Mouse (Mus musculus) G1E (cell line): ENCODE data around the gene Spen. TPM values are rescaled to one million over a fixed set of nuclear protein-coding genes. Genes with fewer than 3 reads are reported as not detected.
"Not testable (repeated sequence)": the region's sequence is repeated elsewhere in the genome, so short reads cannot be mapped to it uniquely, and the experiment has no call there.

Experiments used
- ATAC-seq: 2 replicates; pipeline ENCODE4 v1.8.0; 2016; ENCODE audit warnings: mild to moderate bottlenecking; ENCODE audit not compliant: insufficient number of reproducible peaks, poor library complexity, low FRiP score, severe bottlenecking; ENCODE audit errors: extremely low read depth
- DNase-seq: peaks from one replicate; pipeline ENCODE4 v3.0.0; 2012; ENCODE audit warnings: low spot score
- H3K27me3 ChIP-seq: 2 replicates; pipeline ENCODE4 v1.6.1; 2012; ENCODE audit warnings: mild to moderate bottlenecking, low read length, inconsistent platforms; ENCODE audit not compliant: insufficient read depth
- H3K36me3 ChIP-seq: replicated peaks from 2 replicates; pipeline ENCODE3; 2012; ENCODE audit warnings: mild to moderate bottlenecking, inconsistent platforms
- H3K4me1 ChIP-seq: 2 replicates; pipeline ENCODE4 v1.6.1; 2012; ENCODE audit warnings: low read depth, low read length, inconsistent platforms, mixed read lengths; ENCODE audit not compliant: insufficient read depth
- H3K4me3 ChIP-seq: 2 replicates; pipeline ENCODE4 v1.5.1; 2012; ENCODE audit warnings: low read depth, mild to moderate bottlenecking, inconsistent platforms, low read length, moderate library complexity, mixed read lengths
- H3K9me3 ChIP-seq: replicated peaks from 2 replicates; pipeline ENCODE4 v1.6.1; 2012; ENCODE audit warnings: inconsistent platforms
- CTCF ChIP-seq: IDR thresholded peaks from 2 replicates; pipeline ENCODE4 v1.5.1; 2012; ENCODE audit warnings: low read depth, low read length, inconsistent platforms, mixed read lengths
- GATA1 ChIP-seq: IDR thresholded peaks from 2 replicates; pipeline ENCODE4 v1.6.1; 2012; ENCODE audit warnings: borderline replicate concordance, low read length, inconsistent platforms, mixed read lengths
- GATA2 ChIP-seq: IDR thresholded peaks from 2 replicates; pipeline ENCODE4 v1.6.1; 2012; ENCODE audit warnings: low read depth, low read length, inconsistent platforms, borderline replicate concordance
- POLR2AphosphoS5 ChIP-seq: IDR thresholded peaks from 2 replicates; pipeline ENCODE4 v1.6.1; 2012; ENCODE audit warnings: low read depth, low read length, inconsistent platforms; ENCODE audit not compliant: insufficient replicate concordance
- TAL1 ChIP-seq: conservative IDR thresholded peaks from 2 replicates; pipeline ENCODE4 v1.6.1; 2012; ENCODE audit warnings: low read depth, low read length, inconsistent platforms, mixed read lengths
- polyA plus RNA-seq: library from polyadenylated mRNA; stranded (reverse); fragments of >175 nt; gene quantifications from 2 replicates; pipeline ENCODE4 v1.2.3, GENCODE M21; 2012
- total RNA-seq, 2 experiments: library from RNA; stranded (forward) in 1 of 2; stranded (reverse) in 1 of 2; fragments of 200-1000 nt in 1 of 2; fragments of >200 nt in 1 of 2; fragmentation: Nextera tagmentation in 1 of 2; gene quantifications; 2 replicates each; pipeline ENCODE4 v1.2.3; 2014 to 2017

Spen gene
- total and polyA plus RNA-seq, 3 experiments, result 21.4 to 149 (median 100) TPM

DNA sequence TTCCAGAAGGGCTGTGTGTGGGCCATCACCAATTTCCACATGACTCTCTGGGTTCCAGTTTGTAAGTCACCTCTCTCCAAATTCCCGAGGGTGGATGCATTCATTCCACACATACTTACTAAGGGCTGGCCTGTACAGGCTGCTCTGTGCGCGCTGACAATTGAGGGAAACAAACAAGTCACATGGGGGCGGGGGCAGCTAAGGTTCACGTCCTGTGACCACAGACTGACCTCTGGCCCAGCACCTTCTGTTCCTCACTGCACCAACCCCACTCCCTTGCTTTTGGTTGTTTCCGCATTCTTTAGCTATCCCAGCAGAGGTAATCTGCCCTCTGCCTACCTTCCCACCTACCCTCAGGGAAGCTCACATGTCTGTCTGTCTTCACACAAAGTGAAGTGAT lies 31.6 kb upstream of the Spen start:
- Histone ChIP-seq H3K9me3 (no peaks in the 10 kb centered on the region), H3K27me3 (peaks cover 28% of the 10 kb centered on the region), H3K36me3 (no peaks in the 10 kb centered on the region), H3K4me3 (no peak overlapping the region), H3K4me1 (no peaks in the 10 kb centered on the region)
- ATAC-seq (no peak), DNase-seq (no peak)
- TF ChIP-seq CTCF (no peak), POLR2AphosphoS5 (no peak), TAL1 (no peak), GATA1 (no peak), GATA2 (no peak)

DNA sequence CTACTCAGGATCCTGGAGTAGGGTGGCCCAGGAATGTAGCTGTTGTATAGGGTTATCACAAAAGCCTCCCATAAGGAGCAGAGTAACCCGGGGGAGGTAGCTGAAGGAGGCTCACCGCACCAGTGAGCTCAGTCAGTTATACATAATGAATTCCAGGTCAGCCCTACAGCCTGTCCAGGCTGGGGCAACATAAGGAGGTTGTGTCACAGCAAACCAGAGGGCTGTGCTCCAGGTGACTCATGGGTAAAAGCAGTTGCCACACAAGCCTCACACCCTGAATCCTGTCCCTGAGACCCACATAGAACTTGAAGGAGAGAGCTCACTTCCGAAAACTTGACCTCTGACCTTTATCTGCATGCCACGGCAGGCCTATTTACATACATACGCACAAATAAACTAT lies 30.6 kb upstream of the Spen start:
- H3K4me3 ChIP-seq, result no peak overlapping the region
- H3K4me1 ChIP-seq, result no peaks in the 10 kb centered on the region
- DNase-seq (no peak), ATAC-seq (no peak)
- H3K36me3 ChIP-seq, result no peaks in the 10 kb centered on the region
- peaks cover 28% of the 10 kb centered on the region for H3K27me3 ChIP-seq
- no peak for TF ChIP-seq POLR2AphosphoS5
- TF ChIP-seq GATA1, result no peak
- TF ChIP-seq GATA2, result no peak
- no peak for TF ChIP-seq TAL1
- TF ChIP-seq CTCF, result no peak
- no peaks in the 10 kb centered on the region for H3K9me3 ChIP-seq

DNA sequence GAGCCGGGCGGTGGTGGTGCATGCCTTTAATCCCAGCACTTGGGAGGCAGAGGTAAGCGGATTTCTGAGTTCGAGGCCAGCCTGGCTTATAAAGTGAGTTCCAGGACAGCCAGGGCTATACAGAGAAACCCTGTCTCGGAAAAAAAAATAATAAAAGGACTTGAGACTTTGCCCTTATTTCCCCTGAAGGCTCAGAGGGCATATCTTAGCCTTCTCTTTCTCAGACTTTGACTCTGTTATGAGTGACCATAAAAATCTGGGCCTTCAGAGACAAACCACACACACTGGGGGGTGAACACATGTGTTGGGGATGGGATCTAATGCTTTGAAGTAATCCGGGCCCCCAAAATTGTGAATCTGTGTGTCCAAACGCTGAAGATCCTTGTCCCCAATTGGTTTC lies 28.8 kb upstream of the Spen start:
- not testable (repeated sequence) for H3K9me3 ChIP-seq, H3K36me3 ChIP-seq, DNase-seq, H3K4me1 ChIP-seq, ATAC-seq, H3K4me3 ChIP-seq
- H3K27me3 ChIP-seq, result peaks cover 23% of the 10 kb centered on the region

DNA sequence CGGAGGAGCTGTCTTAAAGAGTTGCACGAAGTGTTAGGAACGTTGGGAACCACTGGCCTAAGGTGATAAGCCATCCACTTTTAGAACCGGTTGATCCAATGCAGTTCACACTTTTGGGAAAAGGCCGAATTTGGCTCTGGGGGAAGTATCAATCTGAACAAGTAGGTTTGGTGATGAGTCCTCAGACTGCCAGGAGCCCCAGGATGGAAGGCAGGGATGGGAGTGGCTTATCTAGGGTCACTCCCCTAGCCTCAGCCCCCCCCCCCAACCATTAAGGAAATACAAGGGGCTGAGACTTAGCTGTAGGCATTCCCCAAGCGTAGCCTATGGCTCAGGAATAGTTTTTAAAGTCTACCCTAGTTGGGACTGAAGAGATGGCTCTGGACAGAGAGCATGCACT lies 27.8 kb upstream of the Spen start:
- Histone ChIP-seq H3K4me3 (no peak overlapping the region), H3K4me1 (no peaks in the 10 kb centered on the region), H3K27me3 (peaks cover 17% of the 10 kb centered on the region), H3K9me3 (no peaks in the 10 kb centered on the region), H3K36me3 (no peaks in the 10 kb centered on the region)
- TF ChIP-seq TAL1 (no peak), CTCF (no peak)
- no peak for ATAC-seq
- no peak for DNase-seq

DNA sequence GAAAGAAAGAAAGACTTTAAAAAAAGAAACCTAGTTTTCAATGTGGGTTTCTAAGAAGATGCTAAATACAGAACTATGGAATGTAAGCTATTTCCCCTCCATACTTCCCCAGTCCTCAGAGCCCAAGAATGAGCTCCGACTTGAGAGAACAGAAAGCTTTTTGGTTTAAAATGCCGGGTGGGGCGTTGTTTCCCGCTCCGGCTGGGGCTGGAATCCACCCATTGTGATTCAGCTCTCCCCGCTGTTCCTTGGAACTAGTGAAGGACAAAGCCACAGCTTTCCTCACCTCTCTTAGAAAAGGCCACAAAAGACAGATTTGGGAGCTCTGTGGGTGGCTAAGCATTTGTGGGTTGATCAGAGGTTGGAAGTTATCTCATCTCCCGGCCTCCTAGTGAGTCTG lies 26.9 kb upstream of the Spen start:
- H3K4me1 ChIP-seq, result no peaks in the 10 kb centered on the region
- no peak overlapping the region for H3K4me3 ChIP-seq
- H3K27me3 ChIP-seq, result peaks cover 12% of the 10 kb centered on the region
- DNase-seq (no peak), ATAC-seq (no peak)
- no peaks in the 10 kb centered on the region for H3K36me3 ChIP-seq
- TF ChIP-seq GATA1 (no peak), POLR2AphosphoS5 (no peak), GATA2 (no peak), CTCF (no peak), TAL1 (no peak)
- H3K9me3 ChIP-seq, result no peaks in the 10 kb centered on the region

DNA sequence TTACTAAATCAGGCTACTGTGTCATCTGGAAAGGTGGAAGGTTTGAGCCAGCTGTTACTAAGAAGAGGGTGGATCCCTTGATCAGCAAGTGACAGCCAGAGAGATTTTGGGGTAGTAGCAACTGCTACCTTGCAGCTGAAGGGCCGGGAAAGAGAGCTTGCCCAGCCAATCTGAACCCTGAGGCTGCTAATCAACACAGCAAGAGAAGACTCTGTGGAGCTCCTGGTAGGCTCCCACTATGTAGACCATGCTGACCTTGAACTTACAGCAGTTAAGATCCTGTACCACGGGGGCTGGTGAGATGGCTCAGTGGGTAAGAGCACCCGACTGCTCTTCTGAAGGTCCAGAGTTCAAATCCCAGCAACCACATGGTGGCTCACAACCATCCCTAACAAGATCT lies 26.3 kb upstream of the Spen start:
- ATAC-seq (no peak), DNase-seq (no peak)
- H3K36me3 ChIP-seq, result no peaks in the 10 kb centered on the region
- peaks cover 9% of the 10 kb centered on the region; the same call in 1 of the 2 replicates for H3K27me3 ChIP-seq
- H3K4me1 ChIP-seq, result peaks cover 6% of the 10 kb centered on the region
- no peak for TF ChIP-seq GATA2
- TF ChIP-seq CTCF, result no peak
- TF ChIP-seq TAL1, result no peak
- no peak for TF ChIP-seq GATA1
- TF ChIP-seq POLR2AphosphoS5, result no peak
- H3K4me3 ChIP-seq, result no peak overlapping the region
- H3K9me3 ChIP-seq, result no peaks in the 10 kb centered on the region

DNA sequence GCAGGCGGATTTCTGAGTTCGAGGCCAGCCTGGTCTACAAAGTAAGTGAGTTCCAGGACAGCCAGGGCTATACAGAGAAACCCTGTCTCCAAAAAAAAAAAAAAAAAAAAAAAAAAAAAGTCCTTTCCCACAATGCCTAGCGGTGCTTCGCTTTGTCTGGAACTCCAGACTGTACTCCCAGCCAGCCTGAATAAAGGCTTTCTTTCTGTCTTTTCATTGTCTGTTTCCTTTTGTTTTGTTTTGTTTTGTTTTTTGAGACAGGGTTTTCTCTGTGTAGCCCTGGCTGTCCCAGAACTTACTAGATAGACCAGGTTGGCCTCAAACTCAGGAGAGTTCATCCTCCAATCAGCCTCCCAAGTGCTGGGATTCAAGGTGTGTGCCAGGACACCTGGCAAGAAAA lies 25.8 kb upstream of the Spen start:
- ATAC-seq (no peak), DNase-seq (no peak)
- H3K4me3 ChIP-seq, result no peak overlapping the region
- H3K9me3 ChIP-seq, result no peaks in the 10 kb centered on the region
- peaks cover 9% of the 10 kb centered on the region for H3K4me1 ChIP-seq
- TF ChIP-seq CTCF, result no peak
- no peak for TF ChIP-seq TAL1
- no peak for TF ChIP-seq GATA1
- TF ChIP-seq GATA2, result no peak
- peaks cover 9% of the 10 kb centered on the region; the same call in 1 of the 2 replicates for H3K27me3 ChIP-seq
- no peaks in the 10 kb centered on the region for H3K36me3 ChIP-seq
